Mouse (Mus musculus) hindbrain, embryonic 12.5 days (tissue): Measurements from ENCODE around the gene Yars. TPM values are rescaled to one million over a fixed set of nuclear protein-coding genes. Genes with fewer than 3 reads are reported as not detected.

ENCODE experiments used
- ATAC-seq: fragments of 200-750 bp; cut with Nextera tagmentation; 2 replicates; pipeline ENCODE4 v1.8.0; 2017; ENCODE audit warnings: moderate TSS enrichment; ENCODE audit not compliant: low FRiP score
- H3K27ac ChIP-seq: fragments of 300-500 bp; sonication (generic); 2 replicates; pipeline ENCODE4 v1.5.1; 2016; ENCODE audit warnings: mild to moderate bottlenecking
- H3K27me3 ChIP-seq: fragments of 300-500 bp; sonication (generic); 2 replicates; pipeline ENCODE4 v1.6.1; 2016; ENCODE audit warnings: mild to moderate bottlenecking
- H3K36me3 ChIP-seq: fragments of 300-500 bp; sonication (generic); 2 replicates; pipeline ENCODE4 v1.6.1; 2016; ENCODE audit warnings: mild to moderate bottlenecking
- H3K4me1 ChIP-seq: fragments of 300-500 bp; sonication (generic); 2 replicates; pipeline ENCODE4 v1.6.1; 2016
- H3K4me2 ChIP-seq: fragments of 300-500 bp; sonication (generic); replicated peaks from 2 replicates; pipeline ENCODE4 v1.6.1; 2016; ENCODE audit warnings: mild to moderate bottlenecking
- H3K4me3 ChIP-seq: fragments of 300-500 bp; sonication (generic); 2 replicates; pipeline ENCODE4 v1.5.1; 2016; ENCODE audit warnings: mild to moderate bottlenecking
- H3K9ac ChIP-seq: fragments of 300-500 bp; sonication (generic); 2 replicates; pipeline ENCODE4 v1.6.1; 2016; ENCODE audit warnings: mild to moderate bottlenecking, moderate library complexity
- H3K9me3 ChIP-seq: fragments of 300-500 bp; sonication (generic); replicated peaks from 2 replicates; pipeline ENCODE4 v1.6.1; 2016; ENCODE audit warnings: mild to moderate bottlenecking
- WGBS: fragments of 180-500 bp; shearing (Covaris S2); methylation state at CpG from one replicate; pipeline ENCODE4 v1.1.7; 2016; 5-methylcytosine and 5-hydroxymethylcytosine counted together
- polyA plus RNA-seq: library from polyadenylated mRNA; unstranded; fragments of >200 nt; fragmentation: Nextera tagmentation; extraction: Ambion mirVana; gene quantifications from 2 replicates; pipeline ENCODE4 v1.2.1, GENCODE M21; 2016

Yars gene
- polyA plus RNA-seq, 1 experiment from 2014 or later = 98.1 TPM

DNA sequence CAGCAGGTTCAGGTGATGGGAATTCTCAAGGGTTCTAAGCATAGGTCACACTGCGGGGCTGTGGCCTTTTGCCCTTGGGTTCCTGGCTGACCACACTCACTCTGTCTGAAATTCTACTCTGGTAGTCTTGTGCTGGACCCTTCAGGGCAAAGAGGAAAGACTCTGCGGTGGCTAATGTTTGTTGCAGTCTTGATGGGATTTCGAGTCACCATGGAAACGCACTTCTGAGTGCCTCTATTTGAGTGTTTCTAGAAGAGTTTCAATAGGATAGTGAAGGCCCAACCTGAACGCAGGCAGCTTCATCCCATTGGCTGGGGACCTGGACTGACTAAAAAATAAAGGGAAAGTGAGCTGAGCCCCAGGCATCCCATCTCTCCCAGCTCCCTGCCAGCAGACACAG lies 77.3 kb downstream of the Yars start:
- no peak for ATAC-seq
- H3K27me3 ChIP-seq = no peaks in the 10 kb centered on the region
- H3K36me3 ChIP-seq = no peaks in the 10 kb centered on the region
- H3K27ac ChIP-seq = no peak overlapping the region
- peaks cover 10% of the 10 kb centered on the region for H3K4me1 ChIP-seq
- no peaks in the 10 kb centered on the region for H3K9me3 ChIP-seq
- 67% methylated on average over 5 of the region's 5 CpGs for WGBS
- H3K4me3 ChIP-seq = no peak overlapping the region
- no peak overlapping the region for H3K9ac ChIP-seq
- no peak overlapping the region for H3K4me2 ChIP-seq

DNA sequence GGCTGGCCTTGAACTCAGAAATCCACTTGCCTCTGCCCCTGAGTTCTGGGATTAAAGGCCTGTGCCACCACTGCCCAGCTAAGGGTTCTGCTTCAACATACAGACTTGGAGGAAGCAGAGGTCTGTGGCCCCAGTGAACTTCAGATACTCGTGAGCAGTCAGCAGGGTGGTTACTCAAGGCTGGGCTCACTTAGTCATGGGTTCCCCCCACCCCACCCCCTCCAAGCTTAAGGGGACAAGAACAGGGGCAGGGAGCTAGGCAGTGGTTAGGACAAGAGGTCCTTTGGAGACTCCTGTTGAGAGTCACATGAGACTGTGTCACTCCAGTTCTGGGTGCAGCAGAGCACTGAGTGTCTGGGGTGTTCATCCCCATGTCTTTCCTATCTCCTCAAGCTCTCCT lies 79.1 kb downstream of the Yars start:
- 35% methylated on average over 1 of the region's 1 CpGs for WGBS
- H3K27ac ChIP-seq = no peak overlapping the region
- H3K9me3 ChIP-seq = no peaks in the 10 kb centered on the region
- no peaks in the 10 kb centered on the region for H3K27me3 ChIP-seq
- H3K9ac ChIP-seq = no peak overlapping the region
- peaks cover 5% of the 10 kb centered on the region for H3K4me1 ChIP-seq
- ATAC-seq = no peak
- H3K36me3 ChIP-seq = no peaks in the 10 kb centered on the region
- no peak overlapping the region for H3K4me3 ChIP-seq
- no peak overlapping the region for H3K4me2 ChIP-seq

Other genes with a start within 250 kb of the Yars start
- 17.7 and 21.4 TPM in 2 replicates for gene Azin2, start 227.3 kb upstream of the Yars start, polyA plus RNA-seq
- gene Ak2, start 197.8 kb upstream of the Yars start, polyA plus RNA-seq = 122 and 128 TPM in 2 replicates
- gene Rnf19b, start 131.5 kb upstream of the Yars start, polyA plus RNA-seq = 17.7 and 20.4 TPM in 2 replicates
- 1.1 and 1.7 TPM in 2 replicates for gene Tmem54, start 84.2 kb upstream of the Yars start, polyA plus RNA-seq
- gene Hpca, start 67.7 kb upstream of the Yars start, polyA plus RNA-seq = 8.8 and 12.1 TPM in 2 replicates
- gene Fndc5, start 52.8 kb upstream of the Yars start, polyA plus RNA-seq = 3.9 and 6.2 TPM in 2 replicates
- gene S100pbp, start within 50 bp of the Yars start, polyA plus RNA-seq = 23.2 and 26.7 TPM in 2 replicates
- gene C77080, start 71.6 kb downstream of the Yars start, polyA plus RNA-seq = 6.0 and 6.4 TPM in 2 replicates
- gene Sync, start 97.9 kb downstream of the Yars start, polyA plus RNA-seq = 1.7 and 1.8 TPM in 2 replicates
- 465 and 467 TPM in 2 replicates for gene Rbbp4, start 145.6 kb downstream of the Yars start, polyA plus RNA-seq
- 33.3 and 33.8 TPM in 2 replicates for gene Zbtb8os, start 145.9 kb downstream of the Yars start, polyA plus RNA-seq
- gene Zbtb8a, start 188.4 kb downstream of the Yars start, polyA plus RNA-seq = 16.1 and 17.7 TPM in 2 replicates